Mouse (Mus musculus) liver, adult 2 months (tissue): ENCODE measurements at regions not wholly inside any gene's neighbourhood (a gene's known extent, or its start where the extent isn't known, plus 50 kb on each side); places are given as distances from the start of the nearest gene placed in this dataset.

Source experiments
- CTCF ChIP-seq: fragments of 200-500 bp; IDR thresholded peaks from 2 replicates; pipeline ENCODE4 v1.5.1; 2011; ENCODE audit warnings: low read depth, low read length, control low read depth
- POLR2A ChIP-seq: fragments of 200-500 bp; IDR thresholded peaks from 2 replicates; pipeline ENCODE4 v1.6.1; 2011; ENCODE audit warnings: low read length, control low read depth; ENCODE audit not compliant: insufficient read depth; ENCODE audit errors: extremely low read depth

DNA sequence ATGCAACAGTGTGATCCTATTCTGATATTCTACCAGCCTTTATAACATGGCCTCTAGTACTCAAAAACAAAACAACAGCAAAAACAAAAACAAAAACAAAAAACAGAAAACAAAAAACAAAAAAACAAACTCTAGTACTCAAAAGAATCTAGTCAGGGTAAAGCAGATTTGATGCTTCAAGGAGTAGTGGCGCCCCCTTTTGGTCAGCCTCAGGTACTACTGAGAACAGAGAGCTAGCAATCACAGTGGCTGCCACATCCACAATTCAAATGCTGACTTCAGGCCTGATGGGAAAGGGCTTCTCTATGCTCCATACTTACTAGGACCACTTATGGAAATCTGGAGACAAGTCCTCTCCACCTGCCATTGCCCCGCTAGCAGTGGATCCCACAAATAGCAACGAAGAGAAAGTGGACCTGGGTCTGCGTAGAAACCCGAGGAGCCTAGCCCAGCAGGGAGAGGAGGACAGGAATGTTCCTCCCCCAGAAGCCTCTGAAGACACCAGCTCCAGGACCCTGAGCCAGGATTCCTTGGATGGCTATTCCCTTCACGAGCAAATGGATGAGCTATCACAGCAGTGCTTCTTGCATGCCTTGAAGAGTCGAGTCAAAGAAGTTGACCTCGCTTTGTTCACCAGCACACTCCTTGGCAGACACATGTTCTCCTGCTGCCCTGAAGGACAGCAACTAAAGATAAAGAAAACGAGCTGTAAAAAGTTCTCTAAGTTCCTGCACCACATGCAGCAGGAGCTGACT is 100.5 kb upstream of the Gm527 start:
- TF ChIP-seq CTCF (no peak), POLR2A (no peak)
